Mouse (Mus musculus): Measurements from ENCODE around the gene Gnaq.

Gene Gnaq

DNA sequence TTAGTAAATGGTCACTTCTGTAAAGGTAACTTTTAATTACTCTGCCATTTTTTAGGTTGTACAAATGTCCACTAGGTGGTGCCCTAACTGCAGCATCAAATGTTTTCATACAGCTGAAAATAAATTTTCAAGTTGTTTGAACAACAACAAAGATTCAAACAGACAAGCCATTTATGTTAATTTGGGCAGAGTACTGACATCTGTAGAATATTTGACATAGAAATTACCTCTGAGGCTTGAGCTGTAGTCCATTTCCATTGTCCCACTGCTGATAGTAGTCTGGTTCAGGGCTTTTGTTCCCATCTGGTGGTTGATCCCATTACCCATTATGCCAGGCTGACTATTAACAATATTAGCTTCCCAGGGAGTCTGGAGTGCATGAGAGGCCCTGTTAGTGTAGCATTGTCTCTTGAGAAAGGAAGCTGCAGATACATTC lies 221.1 kb downstream of the Gnaq start:
- intact Hi-C loops (cut with DNase I): loop anchor here (10.0 kb wide), 1 partner anchor 181 kb away; no protein-coding TSS in a partner anchor

DNA sequence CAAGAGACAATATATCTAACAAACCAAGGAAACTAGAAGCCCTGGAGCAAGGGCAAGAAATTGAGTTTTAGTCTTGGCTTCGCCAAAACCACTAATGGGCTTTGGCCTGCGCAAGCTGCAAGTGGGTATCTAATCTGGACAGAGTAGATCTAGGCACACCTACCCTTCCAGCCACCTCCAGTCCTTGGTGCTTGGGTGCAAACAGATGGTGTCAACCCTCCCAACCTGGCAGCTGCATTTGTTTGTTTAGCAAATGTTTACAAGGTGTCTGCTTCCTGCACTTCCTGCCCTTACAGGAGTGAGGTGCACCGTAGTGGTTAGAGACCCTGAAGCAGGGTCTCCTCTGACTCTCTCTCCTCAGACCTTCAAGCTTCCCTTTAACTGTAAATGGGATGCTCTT lies 225.5 kb downstream of the Gnaq start:
- intact Hi-C loops (cut with DNase I): loop anchor here (5.0 to 10.0 kb wide), 3 partner anchors 74 to 244 kb away; no protein-coding TSS in a partner anchor

DNA sequence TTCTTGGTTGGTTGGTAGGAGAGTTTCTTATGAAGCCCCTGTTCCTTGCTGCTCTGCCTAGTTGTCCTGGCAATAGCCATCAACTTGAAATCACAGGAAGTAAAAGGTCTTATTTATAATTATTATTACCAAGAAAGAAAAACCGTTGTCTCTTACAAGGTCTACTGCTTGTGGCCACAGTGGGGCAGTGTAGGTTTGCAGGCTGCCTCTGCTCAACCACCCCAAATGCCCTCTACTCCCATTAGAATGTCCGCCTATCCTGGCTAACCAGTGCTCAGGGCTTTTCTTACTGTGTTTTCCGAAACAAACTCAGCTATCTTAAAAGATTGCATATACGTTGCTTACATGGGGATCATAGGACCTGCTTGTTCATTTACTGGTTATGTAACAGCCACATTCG lies 226.3 kb downstream of the Gnaq start:
- intact Hi-C loops (cut with DNase I): loop anchor here (5.0 to 10.0 kb wide), 3 partner anchors 73 to 243 kb away; no protein-coding TSS in a partner anchor

DNA sequence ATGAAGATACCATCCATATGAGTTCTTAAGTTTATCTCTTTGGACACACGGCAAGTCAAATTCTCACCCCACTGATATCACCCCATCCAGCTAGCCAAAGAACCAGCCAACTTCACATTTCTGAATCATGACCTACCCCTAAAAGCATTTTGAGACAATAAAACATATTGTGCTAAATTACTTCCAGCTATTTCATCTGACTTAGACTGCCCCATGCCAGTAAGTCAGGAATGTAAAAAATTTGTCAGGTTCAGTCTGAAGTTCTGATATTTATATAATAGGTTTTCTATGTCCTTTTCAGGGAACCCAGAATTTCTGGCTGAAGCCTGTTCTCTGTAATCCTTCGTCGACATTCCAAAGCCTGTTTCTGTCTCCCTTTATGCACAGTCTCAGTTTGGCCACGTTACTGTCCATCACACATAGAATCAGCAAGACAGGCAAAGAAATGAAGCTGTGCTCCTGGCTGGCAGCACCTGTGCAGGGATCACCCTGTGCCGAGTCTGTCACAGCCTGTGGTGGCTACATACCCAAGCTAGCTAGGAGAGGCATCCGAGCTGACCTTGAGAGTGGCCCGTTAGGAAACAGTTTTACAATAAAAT lies 233.9 kb downstream of the Gnaq start:
- intact Hi-C loops (cut with DNase I): no loop called here

DNA sequence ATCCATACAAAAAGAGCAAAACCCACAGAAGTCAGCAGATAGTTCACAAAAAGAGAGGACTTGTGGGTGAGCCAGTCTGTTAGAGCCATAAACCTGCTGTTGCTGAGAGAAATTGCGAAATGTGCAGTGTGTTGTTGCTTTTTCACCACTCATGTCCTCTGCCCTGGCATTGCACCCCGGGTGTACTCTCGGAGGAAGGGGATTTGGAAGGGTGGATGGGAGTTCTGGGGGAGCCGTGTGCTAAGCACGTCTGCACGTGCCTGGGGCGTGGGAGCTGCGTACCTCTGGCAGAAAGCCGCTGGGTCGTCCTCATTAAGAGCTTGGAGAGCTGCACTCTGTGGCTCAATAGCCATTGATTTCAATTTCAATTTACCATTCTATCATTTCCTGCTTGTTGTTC lies 234.6 kb downstream of the Gnaq start:
- intact Hi-C loops (cut with DNase I): no loop called here

DNA sequence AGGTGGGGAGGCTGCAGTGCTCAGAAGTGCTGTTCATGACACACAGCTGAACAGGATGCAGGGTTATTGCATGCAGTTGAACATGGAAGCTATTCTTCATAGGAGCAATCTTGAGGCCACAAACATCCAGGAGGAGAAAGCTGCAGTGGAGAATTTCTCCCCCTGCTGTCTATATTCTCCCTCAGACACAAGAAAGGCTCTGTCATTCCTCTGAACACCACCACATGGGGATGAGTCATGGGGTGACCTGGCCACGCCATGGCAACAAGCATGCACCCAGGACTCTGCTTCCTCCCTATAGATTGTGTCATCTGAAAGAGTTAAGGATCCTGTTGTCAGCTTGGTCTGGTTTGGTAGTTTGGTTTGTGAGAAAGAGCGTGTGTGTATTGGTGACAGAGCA lies 239.0 kb downstream of the Gnaq start:
- intact Hi-C loops (cut with DNase I): no loop called here

DNA sequence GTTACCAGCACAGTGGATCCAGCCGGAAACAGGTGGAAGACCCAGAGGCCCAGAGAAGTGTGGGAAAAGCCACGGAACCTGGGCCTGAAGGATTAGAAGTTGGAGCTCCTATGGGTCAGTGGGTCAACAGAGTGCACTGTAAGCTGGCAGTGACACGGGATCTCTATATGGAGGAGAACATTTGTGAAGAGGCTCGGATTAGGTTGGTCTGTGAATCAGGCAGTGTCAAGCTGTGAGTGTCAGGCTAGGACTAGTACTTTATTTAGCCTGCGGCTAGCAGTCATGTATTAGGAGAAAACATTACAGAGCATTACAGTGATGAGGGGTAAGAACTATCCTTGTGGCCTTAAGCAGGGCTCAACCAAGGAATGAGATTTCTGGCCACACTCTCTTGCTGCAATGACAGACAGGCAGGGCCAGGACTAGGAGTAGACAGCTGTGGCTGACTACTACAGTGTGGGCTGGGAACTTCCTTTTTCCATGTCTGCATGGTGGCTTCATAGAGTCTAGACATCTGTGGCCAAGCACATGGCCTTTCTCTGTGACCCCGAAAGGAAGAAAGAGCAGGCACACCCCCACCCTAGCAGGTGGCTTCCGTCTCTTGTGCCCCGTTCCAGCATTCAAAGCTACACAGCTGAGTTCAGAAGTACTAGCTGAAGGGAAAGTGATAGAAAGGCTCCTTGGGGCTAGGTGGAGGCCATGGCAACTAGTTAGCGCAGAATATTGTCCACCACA lies 240.3 kb downstream of the Gnaq start:
- intact Hi-C loops (cut with DNase I): no loop called here

DNA sequence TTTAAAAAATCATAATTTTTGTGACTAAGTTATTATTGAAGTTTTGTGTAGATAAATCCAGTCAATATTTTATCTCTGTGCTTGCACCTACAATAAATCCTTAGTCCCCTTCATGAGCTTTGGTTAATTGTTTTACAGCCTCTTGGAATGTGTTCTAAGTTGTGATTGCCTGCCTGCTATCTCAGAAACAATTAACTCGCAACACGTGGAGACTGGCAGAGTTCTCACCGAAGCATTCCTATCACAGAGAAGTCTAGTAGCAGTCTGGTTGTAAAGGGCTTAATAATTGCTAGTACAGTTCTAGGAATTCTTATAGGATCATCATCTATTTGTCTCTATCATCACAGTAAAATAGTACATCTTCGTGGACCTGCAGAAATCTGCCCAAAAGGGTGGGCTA lies 243.2 kb downstream of the Gnaq start:
- intact Hi-C loops (cut with DNase I): no loop called here

DNA sequence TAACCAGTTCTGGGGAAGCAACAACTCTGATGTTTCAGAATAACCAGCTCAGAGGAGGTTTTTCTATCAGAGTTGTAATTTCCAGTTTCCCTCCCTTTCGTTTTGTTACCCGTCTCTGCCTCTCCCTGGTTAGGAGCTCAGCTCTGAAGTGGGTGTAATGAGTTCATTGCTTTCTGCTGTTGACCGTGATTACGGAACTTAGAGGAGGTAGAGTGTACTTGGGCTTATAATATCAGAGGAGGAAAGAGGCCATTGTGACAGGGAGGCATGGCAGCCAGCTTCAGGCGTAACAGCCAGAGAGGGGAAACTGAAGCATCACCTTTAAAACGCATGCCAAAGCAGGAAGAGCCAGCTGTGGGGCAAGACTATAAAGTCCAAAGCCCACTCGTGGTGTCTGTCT lies 245.9 kb downstream of the Gnaq start:
- intact Hi-C loops (cut with DNase I): no loop called here

DNA sequence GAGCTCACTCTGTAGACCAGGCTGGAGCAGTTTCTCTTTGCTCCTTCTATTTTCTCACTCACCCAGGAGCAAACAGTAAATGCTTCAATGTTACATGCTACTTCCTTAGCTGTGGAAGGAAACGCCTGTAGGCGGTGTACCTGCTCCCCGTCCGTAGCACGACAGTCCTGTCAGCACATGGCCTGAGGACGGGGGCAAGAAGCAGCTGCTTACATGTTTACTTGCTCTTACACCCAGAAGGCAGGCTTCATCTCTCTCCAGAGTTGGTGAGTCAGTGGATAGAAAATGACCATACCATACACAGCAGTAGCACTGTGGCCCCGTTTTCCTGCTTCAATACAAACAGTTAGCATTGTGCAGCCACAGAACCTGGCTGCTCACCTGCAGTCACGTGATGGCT lies 247.1 kb downstream of the Gnaq start:
- intact Hi-C loops (cut with DNase I): no loop called here

DNA sequence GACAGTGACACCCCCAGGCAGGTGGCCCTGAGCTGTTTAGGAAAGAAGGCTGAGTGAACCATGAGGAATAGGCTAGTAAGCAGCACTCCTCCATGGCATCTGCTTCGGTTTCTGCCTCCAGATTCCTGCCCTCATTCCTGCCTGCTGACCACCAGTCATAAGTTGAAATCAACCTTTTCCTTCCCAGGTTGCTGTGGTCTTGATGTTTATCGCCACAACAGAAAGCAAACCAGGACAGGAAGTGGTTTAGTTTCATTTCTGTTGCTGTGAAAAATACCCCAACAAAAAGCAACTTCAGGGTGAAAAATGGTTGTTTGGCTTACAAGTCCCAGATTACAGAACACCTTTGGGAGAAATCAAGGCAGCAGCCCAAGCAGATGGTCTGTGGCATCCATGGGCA lies 249.8 kb downstream of the Gnaq start:
- intact Hi-C loops (cut with DNase I): no loop called here

DNA sequence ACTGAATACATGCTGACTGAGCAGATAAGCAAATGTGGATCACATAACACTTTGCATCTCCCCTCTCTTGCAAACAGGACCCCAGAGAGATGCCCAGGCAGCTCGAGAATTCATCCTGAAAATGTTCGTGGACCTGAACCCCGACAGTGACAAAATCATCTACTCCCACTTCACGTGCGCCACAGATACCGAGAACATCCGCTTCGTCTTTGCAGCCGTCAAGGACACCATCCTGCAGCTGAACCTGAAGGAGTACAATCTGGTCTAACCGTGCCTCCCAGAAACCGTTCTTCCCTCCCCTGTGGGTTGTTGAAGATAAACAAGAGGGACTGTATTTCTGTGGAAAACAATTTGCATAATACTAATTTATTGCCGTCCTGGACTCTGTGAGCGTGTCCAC lies 250.5 kb downstream of the Gnaq start:
- intact Hi-C loops (cut with DNase I): no loop called here

DNA sequence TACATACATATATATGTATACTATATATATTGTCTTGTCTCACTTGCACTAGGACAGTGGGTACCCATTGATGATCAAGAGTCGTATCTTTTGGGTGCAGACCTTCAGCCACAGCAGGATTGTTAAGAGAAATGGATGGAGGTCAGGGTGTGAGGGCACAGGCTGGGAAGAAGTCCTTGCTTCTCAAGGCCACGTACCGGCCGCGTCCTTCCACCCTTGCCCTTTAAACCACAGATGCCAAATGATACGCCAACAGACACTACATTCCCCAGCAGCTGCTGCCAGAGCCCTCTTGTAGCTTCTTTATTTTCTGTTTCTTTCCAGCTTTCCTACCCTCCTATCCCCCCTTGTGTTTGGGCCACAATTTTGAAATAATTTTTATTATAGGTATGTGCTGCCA lies 251.5 kb downstream of the Gnaq start:
- intact Hi-C loops (cut with DNase I): no loop called here

DNA sequence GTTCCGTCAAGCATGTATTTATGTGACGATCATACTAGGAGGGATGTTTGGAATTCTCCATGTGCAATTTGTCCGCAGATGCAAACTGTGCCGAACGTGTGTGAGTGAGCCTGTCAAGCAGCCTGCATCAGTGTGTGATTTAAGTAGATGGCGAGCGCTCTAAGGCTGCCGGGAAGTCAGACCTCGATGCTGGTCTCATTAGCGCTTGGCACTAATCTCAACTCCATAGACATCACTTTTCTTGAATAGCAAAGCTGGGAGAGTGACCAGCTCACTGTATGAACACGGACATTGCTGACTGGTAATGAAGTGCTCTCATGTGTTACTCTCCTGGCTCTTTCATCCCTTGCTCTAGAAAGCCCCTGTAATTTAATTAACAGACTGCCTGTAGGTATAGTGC lies 252.3 kb downstream of the Gnaq start:
- intact Hi-C loops (cut with DNase I): no loop called here

DNA sequence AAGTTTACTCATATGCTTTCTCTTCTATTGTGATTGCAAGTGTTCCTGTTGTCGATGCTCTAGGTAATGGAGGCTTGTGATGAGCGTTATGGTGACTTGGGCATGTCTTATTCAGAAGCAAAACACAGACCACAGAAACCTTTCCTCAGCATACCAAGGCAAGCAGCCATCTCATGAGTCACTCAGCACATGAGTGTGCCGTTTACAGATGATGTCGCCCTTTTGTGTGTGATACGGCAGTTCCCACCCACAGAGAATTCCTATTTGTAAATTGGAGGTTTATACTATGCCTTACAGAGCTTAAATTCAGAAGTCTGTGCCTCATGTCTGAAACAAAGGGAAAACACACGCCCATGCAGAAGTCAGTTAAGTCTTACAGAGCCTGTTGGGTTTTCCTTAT lies 253.9 kb downstream of the Gnaq start:
- intact Hi-C loops (cut with DNase I): no loop called here

DNA sequence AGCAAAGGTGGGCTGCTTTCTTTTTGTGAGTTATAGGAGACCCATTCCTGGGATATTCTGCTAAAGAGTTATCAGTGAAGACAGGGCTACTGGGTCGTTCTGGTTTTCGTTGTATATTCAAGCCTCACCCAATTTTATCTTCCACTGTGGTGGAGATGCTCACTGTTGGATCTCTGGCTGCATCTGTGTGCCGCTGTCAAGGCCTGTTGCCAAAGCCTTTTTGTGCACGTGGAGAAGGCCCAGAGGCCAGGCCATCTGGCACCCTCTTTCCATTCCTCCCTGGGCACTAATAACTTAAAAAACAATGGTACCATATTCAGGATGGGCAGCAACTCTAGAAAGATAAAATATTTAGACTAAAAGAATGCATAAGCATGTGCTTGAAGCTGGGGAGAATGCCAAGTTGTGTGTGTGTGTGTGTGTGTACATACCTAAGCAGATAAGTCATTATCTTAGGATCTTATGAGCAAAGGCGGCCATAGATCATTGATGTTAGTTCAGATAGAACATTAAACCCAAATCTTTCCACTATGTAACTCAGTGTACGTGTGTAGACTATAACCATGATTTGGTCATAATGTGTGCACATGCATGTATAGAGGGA lies 257.7 kb downstream of the Gnaq start:
- intact Hi-C loops (cut with DNase I): no loop called here

DNA sequence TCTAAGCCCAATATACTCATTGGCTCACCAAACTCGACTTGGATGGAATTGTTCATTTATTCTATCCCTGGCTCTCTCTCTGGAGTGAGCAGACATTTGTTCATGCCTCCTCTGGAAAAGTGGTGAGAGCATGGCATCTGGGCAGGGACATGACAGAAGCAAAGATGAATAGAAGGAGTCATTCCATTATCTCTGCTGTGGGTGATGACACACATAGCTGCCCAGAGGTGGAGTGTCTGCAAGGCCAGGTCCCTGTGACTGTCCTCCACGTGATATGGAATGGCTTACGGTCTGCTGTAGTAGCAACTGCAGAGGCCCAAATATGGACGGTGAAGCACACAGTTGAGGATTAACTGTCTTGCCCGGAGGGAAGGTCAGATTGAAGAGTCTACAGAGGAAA lies 261.8 kb downstream of the Gnaq start:
- intact Hi-C loops (cut with DNase I): no loop called here

DNA sequence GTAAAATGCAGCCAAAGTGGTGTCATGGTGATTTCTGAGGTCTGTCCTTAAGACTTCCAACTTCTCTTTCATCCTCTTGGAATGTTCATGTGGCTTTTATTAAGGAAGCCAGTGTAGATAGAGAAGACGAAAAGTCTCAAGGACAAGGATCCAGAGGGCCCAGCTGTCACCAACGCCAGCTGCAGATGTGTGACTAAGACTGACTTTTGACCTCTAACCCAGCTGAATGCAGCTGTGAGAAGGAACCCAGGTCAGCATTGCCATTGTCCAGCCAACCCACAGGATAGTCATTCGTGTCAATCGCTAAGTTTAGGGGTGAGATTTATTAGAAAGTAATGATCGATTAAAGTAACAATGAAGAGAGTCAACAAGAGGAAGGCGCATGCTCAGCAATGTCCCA lies 270.5 kb downstream of the Gnaq start:
- intact Hi-C loops (cut with DNase I): no loop called here

DNA sequence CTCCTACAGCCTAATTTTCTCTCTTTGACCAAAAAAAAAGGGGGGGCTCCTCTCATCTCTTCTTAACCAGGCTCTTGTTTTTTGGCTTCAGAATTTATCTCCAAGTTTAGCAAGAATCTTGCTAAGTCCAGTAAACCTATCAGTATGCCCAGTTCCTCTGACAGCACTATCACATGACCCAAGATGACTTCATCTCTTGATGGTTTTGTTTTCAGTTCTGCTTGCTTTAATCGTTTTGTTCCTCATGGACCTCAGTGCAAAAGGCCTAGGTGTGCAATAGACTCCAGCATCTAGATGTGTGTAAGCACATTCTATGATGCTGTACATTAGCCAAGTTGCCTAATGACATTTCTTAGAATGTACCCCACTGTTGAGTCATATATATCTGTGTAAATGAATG lies 275.1 kb downstream of the Gnaq start:
- intact Hi-C loops (cut with DNase I): no loop called here

DNA sequence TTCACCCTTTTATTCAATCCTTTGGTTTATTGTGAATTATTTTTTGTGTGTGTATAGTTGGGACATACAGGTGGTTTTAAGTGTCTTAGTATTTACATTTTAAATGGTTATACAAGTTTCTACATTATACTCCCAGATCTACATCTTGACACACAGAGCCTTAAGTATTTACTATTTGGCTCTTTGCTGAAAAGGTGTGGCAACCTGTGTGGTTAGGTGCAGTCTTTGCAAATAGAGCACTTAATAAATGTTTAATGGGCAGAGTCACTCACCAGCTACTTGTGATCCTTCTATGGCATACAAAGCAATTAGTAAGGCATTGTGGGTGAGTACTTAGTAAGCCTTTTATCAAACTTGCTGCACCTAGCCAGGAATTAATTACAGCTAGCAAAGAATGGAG lies 278.7 kb downstream of the Gnaq start:
- intact Hi-C loops (cut with DNase I): no loop called here

DNA sequence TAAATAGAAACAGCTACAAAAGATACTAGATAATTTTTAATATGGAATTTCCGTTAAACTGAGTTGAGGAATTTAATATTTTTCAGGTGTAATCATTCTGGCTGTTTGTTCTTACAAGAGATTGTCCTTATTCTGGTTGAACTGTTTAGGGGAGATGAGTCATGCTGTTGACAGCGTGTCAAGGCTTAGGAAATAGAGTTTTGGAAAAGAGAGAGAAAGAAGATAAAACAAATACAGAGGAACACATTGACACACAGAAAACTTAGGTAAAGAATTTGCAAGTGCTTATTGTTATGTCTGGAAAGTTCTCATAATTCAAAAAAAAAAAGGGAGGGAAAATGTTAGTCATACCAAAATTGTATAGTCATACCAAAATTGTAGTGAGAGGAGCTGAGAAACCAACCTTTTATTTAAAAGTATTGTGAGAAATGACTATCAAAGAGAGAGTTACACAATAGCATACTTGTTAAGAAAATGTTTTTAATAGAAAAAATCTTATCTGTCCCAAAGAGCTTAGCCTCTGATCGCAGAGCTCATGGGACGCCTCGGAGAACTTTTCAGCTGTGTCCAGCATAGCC lies 285.5 kb downstream of the Gnaq start:
- intact Hi-C loops (cut with DNase I): no loop called here

DNA sequence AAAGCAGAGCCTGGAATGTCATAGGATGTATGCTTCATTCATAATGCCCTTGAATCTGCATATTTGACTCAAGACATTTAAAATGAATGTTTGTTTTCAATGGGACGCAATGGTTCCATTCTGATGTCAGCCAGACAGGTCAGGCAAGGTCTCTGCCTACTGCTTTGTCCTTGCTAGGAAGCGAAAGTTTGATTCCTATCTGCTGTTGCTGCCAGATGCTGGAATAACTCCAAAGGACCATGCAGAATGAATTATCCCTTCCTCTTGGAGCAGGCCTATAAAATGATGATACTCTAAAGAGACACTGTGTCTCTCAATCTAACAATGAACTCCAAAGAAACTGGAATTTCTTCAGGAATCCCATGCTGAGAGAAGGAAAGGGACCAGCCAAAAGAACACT lies 293.0 kb downstream of the Gnaq start:
- intact Hi-C loops (cut with DNase I): no loop called here

All from adrenal gland (tissue).